Mouse (Mus musculus): ENCODE measurements around the gene Kcnd1.
"Not testable (repeated sequence)": the region's sequence is repeated elsewhere in the genome, so short reads cannot be mapped to it uniquely, and the experiment has no call there.

The Kcnd1 gene

DNA sequence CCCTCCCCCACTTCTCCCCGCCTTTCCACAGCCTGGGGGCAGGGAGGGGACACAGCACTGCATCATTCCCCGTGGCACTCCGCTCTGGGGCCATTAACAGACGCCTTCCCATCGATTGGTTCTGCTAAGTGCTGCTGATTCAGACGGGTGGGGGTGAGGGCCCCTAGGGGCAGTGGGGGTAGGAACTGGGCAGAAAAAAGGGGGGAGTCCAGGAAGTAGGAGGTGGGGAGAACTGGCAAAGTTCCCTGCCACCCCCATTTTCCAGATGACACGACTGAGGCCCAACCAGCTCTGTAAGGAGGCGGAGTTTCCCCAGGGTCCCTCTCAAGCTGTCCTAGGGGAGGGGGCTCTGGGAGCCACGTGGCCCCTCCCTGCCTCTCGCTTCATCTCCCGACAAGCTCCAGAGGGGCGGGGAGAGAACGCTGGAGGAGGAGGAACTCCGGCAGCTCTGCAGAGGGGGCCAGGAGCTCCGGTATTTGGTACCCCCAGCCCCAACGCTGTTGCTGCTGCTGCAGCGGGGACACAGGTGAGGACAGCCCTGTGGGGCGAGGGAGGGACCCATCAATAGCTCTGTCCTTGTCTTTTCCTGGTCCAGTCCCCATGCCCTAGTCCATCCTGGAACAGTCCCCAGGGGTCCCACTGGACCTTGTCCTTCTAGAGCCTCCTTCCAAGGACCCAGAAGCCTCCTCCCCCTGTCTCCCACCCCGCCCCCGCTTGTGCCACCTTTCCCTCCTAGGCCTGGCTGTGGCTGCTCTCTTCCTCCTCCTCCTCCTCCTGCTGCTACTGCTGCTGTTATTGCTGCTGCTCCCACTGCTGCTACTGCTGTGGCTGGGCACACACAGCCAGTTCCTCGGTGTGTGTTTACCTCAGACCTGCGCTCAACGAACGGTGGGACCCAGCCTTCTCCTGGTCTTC, at the start of gene Kcnd1:
Gene Kcnd1 (plus strand): TSS at position 425 of the 915 bp plus-strand sequence.
- DNase-seq (ENCODE audit: low spot score in 2 of 2), result no peak

DNA sequence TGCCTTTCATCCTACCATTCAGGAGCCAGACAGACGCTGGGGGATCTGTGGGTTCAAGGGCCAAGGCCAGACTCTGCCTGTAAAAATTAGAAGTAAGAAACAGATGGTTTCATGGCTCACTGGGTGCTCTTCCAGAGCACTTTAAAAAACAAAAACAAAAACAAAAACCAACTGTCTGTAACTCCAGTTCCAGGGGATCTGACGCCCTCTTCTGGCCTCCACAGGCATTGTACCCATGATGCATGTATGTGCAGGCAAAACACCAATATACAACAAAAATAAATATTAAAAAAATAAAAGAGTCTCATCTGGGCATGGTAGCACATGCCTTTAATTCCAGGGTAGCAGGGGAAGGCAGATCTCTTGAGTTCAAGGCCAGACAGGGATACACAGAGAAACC, 49.3 kb upstream of the Kcnd1 start:
- no peak for DNase-seq (ENCODE audit: low spot score in 2 of 2)

DNA sequence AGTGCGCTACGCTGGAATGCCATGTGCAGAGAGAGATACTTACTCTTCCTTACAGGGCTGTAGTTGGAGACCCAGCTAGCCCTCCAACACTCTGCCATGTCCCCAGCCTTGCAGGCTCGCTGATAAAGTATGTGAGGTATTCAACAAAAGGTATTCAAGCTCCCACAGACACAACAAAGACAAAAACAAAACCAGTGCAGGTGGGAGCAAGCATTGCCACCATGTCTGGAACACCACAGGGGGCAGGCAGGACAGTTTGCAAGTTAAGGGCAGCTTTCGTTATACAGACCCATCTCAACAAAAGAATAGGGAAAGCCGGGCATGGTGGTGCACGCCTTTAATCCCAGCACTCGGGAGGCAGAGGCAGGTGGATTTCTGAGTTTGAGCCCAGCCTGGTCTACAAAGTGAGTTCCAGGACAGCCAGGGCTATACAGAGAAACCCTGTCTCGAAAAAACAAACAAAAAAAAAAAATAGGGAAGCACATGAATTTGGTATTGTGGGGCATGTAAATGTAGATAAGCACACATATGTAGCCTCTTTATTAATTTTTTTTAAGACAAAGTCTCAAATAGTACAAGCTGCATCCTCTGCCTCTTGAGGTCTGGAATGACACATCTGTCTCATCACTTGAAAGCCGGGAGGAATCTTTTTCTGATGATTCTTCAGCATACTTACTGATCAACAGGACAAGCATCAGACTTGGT, 46.4 kb upstream of the Kcnd1 start:
- DNase-seq (ENCODE audit: low spot score in 2 of 2), result no peak

DNA sequence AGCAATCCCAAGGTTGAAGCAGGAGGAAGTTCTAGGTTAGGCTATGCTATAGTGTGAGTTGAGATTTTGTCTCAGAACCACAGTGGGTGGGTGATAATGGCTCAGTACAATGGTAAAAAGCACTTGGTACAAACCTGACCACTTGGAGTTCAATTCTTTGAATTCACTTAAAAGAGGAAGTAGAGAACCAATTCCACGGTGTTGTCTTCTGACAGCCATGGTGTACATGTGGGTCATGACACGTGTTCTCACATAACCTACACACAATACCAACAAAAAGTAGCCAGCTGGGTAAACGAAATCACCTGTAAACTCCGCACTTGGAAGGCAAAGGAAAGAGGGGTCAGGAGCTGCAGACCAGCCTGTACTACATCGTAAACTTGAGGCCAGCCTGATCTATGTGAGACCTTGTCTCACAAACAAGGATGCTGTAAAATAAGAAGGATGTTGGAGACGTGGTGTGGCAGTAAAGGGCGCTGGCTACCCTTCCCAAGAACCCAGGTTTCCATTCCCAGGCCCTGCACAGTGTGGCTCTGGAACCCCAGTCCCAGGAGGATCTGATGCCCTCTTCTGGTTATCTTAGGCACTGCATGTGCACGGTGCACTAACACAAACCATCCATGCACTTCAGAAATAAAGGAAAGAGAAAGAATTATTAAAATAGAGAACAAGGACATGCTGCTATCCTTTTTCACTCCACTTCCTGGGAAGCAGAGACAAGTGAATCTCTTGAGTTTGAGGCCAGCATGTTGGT, 45.6 kb upstream of the Kcnd1 start:
- no peak for DNase-seq (ENCODE audit: low spot score in 2 of 2)

DNA sequence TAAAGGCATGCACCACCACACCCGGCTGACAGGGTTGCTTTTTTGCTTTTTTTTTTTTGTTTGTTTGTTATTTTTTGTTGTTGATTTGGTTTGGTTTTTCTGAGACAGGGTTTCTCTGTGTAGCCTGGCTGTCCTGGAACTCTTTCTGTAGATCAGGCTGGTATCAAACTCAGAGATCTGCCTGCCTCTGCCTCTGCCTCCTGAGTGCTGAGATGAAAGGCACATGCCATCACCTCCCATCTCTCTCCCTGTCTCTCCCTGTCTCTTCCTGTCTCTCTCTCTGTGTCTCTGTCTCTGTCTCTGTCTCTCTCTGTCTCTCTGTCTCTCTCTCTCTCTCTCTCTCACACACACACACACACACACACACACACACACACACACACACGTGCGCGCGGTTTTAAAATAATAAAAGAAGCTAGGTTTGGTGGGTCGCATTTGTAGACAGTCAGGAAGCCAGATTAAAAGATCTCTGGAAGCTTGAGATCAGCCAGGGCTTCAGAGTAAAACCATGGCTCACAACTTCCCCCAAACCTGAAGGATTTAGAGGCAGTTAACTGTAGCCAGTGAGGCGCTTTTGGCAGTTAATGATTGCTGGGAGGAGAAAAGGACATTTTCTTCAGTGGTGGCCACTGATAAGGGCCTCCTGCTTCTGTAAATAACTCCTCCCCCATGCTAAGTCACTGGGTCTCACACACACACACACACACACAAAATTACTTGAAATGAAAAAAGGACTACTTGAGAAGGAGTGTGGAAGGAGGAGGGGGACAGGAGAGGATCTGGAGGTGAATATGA, 43.4 kb upstream of the Kcnd1 start:
- peak in 1 of 2 experiments; percentile 38 for DNase-seq (ENCODE audit: low spot score in 2 of 2)

DNA sequence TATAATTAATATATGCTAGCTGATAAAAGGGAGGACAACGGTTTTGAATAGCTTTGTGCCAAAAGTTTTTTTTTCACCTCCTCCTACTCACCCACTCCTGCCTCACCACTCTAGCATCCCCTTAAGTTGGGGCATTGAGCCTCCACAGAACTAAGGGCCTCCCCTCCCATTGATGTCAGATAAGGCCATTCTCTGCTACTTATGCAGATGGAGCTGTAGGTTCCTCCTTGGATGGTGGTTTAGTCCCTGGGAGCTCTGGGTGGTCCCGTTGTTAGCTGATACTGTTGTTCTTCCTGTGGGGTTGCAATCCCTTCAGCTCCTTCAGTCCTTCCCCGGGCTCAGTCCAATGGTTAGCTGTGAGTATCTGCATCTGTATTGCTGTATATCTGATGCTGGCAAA, 42.8 kb upstream of the Kcnd1 start:
- no peak for DNase-seq (ENCODE audit: low spot score in 2 of 2)

DNA sequence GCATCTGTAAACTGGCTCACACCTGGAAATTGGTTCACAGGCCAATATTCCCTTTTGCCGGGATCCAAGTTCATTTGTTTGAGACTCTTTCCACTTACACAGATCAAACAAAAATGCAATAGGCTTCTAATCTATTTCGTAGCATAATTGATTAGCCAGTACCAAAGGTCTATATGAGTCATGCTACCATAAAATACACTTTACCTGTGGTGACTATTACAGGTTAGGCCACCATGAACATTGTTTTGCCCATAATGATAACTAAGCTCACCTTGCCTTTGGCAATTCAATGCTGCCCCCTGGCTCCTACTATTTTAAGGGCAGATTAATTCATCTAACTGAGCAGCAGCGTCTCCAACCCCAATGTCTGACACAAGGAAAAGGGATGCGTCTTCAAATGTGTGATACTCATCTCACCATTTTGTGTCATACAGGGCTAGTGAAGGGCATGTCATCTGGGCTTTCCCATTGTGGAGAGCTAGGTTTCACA, 39.4 kb upstream of the Kcnd1 start:
- DNase-seq (ENCODE audit: low spot score in 2 of 2), result no peak

DNA sequence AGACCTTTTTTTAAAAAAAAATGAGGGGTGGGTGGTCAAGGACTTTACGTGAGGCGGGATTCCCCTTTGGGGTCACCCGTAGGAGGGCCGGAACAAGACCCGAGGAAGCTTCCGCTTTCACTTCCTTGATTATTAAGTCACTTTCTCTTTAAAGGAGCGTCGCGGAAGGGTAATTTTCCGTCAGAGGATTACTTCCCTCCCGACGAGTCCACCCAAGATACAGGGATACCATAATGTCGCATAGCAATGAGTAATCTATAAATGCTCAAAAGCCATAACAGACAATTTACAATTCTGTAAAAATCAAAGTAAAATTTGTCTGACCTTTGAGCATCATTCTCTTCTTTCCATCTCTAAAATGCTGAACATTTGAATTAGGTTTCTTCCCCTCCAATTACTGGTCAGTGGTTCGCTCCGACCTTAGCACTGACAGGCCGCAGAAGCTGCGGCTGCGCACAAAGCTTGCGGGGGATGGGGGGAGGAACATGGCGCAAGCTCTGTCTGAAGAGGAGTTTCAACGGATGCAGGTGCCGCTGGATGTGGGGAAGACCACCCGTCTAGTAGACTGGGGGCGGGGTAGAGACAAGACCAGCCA, 32.5 kb upstream of the Kcnd1 start, which contains the start of gene Gripap1:
Gene Gripap1 (plus strand): TSS at position 224 of the 595 bp plus-strand sequence.
- DNase-seq (ENCODE audit: low spot score in 2 of 2), result peak; percentile 77 to 86

DNA sequence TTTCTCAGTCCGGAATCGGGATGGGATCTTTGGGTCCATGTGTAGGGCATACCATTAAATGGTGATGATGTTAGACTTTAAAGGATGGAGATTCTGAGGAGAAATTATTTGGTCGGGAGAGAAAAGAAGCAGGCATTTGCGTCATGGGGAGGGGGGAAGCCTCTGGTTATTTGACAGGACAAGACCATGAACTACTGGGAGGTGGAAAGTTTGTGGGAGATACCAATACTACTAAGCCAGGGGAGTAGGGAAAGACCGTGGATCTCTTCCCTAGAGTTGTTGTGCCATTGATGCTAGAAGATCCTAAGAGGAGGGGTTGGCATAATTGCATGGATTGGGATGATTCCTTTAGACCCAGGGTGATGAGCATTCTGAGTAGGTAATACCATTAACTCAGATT, 31.8 kb upstream of the Kcnd1 start:
- DNase-seq (ENCODE audit: low spot score in 2 of 2), result no peak

DNA sequence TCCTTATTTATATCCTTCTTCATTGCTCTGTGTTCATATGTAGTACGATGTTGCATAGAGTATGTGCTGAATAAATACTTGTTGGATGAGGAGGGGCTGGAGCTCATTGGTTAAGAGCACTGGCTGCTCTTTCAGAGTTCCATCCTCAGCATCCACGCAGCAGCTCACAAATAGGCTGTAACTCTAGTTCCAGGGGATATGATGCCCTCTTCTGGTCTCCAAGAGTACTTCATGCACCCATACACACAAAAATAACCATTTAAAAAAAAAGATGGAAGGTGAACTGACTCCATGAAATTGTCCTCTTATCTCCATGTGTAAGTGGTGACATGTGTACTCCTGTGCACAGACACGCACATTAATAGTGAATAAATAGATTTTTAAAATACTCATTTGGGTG, 28.7 kb upstream of the Kcnd1 start:
- no peak for DNase-seq (ENCODE audit: low spot score in 2 of 2)

DNA sequence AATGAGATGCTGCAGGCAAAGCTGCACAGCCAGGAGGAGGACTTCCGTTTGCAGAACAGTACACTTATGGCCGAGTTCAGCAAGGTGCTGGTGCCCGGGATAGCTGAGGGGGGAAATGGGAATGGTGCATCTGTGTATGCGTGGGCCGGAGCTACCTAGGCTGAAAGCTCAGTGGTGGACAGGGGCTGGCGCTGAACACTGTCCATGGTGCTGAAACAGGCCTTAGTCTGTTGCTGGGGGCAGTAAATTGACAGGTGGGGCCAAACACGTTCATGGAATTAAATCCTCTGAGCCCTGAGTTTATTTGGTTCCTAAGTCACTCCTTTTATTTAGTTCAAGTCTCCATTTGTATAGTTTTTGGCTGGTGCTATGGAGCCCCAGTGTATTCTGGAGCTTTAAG, 27.1 kb upstream of the Kcnd1 start:
- DNase-seq (ENCODE audit: low spot score in 2 of 2), result no peak

DNA sequence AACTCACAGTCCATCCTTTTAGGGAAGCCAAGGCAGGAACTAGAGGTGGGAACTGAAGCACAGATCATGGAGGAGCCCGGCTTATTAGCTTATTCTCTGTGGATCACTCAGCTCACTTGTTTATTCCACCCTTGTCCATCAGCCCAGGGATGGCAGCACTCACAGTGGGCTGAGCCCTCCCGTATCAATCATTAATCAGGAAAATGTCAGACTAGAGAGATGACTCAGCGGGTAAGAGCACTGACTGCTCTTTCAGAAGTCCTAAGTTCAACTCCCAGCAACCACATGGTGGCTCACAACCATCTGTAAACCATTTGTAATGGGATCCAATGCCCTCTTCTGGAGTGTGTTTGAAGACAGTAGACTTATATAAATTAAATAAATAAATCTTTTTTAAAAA, 24.8 kb upstream of the Kcnd1 start:
- DNase-seq (ENCODE audit: low spot score in 2 of 2), result no peak

DNA sequence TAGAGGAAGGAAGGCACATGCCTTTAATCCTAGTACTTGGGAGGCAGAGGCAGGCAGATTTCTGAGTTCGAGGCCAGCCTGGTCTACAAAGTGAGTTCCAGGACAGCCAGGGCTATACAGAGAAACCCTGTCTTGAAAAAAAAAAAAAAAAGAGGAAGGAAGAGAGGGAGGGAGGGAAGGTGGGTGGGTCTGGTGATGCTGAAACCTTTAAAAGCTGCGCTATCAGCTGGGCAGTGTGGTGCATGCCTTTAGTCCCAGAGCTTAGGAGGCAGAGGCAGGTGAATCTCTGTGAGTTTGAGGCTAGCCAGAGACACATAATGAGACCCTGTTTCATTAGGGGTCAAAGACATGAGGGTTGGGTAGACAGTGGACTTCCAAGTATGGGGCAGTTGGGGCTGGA, 19.9 kb upstream of the Kcnd1 start:
- DNase-seq (ENCODE audit: low spot score in 2 of 2), result not testable (repeated sequence)

DNA sequence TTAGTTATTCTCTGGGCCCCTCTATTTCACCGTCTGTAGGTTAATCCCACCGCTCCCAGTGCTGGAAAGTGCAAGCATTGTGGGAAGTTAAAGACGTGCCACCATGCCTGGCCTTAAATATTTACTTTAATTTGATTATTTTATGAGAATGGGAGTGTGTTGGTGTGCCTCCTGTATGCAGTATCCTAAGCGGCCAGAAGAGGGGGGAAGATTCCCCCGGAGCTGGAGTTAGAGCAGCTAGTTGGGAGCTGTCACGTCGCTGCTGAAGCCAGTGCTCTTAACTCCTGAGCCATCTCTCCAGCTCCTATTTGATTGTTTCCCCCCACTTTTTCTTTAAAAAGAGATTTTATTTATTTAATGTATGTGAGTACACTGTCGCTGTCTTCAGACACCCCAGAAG, 7.1 kb upstream of the Kcnd1 start:
- DNase-seq (ENCODE audit: low spot score in 2 of 2), result peak in 1 of 2 experiments; percentile 33

DNA sequence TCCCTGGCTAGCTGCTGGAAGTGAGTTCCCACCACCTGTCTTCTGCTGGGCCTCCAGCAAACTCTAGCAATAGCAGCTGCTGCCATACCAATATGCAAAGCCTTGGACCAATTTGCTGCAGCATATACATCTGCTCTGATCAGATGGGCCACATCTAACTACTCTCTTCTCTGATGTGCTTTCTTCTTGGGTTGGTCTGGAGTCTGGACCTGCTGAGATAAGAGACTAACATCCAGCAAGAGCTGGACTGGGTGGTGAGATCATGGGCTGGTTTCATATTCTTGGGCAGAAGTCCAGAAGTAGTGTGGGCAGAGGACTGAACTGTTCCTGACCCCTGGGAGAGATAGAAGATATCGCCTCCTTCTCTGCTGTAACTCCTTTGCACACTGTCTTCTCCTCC, 15.1 kb downstream of the Kcnd1 start:
- peak; percentile 35 to 59 for DNase-seq (ENCODE audit: low spot score in 2 of 2)

DNA sequence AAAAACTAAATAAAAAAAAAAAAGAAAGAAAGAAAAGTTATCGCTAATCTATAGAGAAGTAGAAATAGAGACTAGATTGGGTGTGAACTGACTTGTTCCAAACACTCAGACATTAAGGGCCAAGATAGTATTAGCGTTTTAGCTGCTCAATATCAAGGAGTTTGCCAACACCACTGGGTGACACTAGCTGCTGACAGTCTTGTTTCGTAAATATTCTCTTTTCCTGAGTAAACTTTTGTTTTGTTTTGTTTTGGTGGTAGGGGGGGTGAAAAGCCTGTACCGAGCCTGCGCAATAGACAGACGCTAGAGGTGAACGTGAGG, 18.7 kb downstream of the Kcnd1 start:
- DNase-seq (ENCODE audit: low spot score in 2 of 2), result no peak

DNA sequence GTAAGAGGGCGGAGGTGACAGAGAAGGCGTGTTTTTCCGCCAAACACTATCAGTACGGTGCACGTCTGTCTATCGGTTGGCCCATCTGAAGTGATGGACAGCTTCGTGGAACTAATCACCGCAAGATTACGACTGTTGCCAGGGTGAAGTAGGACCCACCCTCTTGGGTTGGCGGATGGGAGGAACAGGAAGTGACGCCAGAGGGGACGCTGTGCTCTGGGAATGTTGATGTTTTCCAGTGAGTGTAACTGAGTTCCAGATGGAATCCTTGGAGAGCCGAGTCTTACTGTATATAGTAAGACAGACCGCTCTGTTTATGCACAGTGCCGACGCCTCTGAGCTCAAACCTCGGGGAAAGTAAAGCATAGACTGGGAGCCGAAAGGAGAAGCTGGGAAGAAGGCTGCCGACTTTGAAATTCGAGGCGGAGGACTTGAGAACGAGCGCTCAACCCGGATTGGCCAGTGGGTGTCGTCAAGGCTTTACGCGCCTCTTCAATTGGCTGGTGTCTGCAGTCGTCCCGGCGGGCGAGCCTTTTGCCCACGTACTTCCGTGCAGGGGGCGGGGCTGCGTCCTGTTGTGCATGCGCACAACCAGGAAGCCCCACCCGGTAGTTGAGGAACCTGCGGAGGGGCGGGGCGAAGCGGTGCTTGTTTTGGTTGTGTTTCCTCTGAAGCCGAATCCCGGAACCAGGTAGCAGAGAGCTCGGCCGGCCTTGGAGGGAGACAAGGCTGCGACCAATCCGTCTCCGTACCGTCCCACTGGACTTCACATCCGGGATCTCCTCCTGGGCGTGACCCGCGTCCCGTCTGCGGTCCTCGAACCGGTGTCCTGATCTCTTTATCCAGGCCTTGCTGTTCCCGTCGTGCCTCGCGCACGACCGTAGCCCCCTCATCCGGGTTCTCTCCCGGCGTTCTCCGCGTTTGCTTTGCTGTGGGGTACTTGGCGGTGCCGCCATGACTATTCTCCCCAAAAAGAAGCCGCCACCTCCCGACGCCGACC, 19.4 kb downstream of the Kcnd1 start, which contains the start of gene Otud5:
Gene Otud5 (plus strand): TSS at position 202 of the 1,000 bp plus-strand sequence.
- DNase-seq (ENCODE audit: low spot score in 2 of 2), result peak; percentile 96

DNA sequence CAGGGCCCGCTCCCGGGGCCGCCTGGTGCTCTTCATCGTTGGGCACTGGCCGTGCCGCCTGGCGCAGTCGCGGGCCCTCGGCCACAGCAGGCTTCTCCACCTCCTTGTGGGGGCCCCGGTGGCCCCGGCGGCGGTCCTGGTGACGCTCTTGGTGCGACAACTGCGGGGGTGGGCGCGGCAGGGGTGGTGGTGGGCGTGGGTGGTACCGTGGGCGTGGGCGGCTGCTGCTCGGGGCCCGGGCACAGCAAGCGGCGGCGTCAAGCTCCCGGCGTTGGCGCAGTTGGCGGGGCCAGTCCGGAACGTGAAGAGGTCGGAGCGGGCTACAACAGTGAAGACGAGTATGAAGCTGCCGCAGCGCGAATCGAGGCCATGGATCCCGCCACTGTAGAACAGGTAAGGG, 20.2 kb downstream of the Kcnd1 start:
- peak in 1 of 2 experiments; percentile 20 for DNase-seq (ENCODE audit: low spot score in 2 of 2)

DNA sequence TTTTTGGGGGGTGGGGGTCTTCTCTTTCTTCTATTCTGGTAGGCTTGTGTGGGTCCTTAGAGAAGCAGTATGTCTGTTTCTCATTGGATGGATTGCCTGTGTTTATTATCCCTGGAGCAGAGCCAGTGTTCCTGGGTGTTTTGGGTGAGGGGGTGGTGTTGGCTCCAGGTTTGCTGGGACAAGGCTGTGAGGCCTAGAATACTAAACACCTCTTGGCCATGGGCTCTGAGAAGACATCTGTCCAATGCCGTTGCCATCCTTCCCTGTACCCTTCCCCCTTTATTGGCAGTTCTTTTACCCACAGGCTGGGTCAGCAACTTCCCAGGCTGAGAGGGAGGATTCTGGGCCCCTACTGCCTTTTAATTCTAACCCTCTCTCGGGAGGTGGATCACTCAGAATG, 25.8 kb downstream of the Kcnd1 start:
- DNase-seq (ENCODE audit: low spot score in 2 of 2), result no peak

DNA sequence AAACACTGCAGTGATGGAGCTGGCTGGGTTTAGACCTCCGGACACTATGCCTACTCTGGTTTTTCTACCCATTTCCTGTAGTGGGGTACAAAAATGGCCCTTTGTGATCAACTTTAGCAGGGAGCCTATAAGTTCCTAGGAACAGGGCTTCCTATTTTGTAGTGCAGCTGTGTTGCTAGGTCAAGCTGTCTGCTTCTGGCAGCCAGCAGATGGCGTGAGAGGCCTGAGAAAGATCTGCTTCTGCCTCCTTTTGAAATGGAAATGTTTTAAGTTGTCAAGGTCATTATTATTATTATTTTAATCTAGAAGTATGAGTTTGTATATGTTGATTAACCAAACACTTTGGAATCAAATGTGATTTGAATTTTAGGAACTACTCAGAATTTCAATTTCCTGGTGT, 32.5 kb downstream of the Kcnd1 start:
- peak; percentile 39 to 42 for DNase-seq (ENCODE audit: low spot score in 2 of 2)
